Mouse (Mus musculus) 3T3-L1 (cell line): Measurements from ENCODE around the gene Mkrn3.

Source experiments
- DNase-seq: peaks from one replicate; pipeline ENCODE4 v3.0.0-alpha.2; 2015; ENCODE audit warnings: low read depth, low spot score

Mkrn3 gene

DNA sequence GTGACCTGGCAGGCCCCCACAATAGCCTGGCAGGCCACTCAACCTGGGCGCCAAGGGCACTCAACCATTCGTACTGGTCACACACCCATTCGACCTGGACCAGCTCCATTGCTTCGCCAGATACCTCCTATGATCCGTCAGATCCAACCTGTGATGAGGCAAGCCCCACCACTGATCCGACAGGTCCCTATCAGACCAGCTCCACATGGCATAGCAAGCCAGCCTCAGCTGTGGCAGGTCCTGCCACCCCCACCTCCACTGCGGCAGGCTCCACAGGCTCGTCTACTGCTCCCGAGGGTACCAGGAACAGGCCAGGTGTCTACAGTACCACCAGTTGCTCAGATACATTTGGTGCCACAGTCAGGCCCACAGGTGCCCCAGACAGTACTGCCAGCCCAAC lies 41.4 kb downstream of the Mkrn3 start:
- DNase-seq = no peak

- DNase-seq = no peak
These were observed 42.6 kb downstream of the Mkrn3 start for GRCm38 (mm10) chr7:62377313-62377712.

- DNase-seq = no peak
These were observed 43.2 kb downstream of the Mkrn3 start, which contains the start of gene Magel2 for GRCm38 (mm10) chr7:62376510-62377304. Gene Magel2, plus strand, starts transcription at chr7:62377010.

GRCm38 (mm10) chr7:62375658-62376057 lies 44.3 kb downstream of the Mkrn3 start:
- peak; percentile 72 for DNase-seq
